Comparison of ENCODE assay signal across 7 mouse cellular contexts in the genomic region with DNA sequence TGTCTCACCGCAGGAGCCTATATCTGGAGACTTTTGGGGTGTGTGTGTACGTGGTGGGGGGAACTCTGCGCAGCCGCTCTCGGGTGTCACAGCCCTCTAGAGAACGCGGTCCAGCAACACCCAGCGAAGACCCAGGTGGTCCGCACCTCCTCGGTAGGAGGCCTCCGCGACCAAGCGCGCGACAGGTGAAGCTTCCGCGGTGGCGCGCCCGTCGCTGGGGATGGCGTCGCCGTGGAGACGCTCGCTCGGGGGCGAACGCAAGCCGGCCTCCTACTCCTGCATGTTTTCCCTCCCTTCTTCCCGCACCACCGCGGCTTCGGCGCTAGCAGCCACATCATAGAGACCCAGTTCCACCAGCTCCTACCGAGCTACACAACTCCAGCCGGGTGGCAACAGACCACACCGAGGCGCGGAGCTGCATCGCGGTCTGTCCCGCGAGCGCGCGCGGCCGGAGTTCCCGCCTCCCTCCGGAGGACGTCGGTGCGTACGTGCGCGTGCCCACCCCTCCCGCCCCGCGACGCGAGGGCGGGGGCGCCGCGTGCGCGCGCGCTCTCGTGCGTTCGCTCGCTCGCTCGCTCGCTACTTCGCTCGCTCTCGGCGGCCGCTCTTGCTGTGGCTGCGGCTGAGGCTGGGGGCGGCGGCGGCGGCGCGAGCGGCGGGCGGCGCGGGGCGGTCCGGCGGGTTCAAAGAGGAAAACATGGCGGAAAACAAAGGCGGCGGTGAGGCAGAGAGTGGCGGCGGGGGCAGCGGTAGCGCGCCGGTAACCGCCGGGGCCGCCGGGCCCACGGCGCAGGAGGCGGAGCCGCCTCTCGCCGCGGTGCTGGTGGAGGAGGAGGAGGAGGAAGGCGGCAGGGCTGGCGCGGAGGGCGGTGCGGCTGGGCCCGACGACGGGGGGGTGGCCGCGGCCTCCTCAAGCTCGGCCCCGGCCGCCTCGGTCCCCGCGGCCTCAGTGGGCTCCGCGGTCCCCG. TPM values are rescaled to one million over a fixed set of nuclear protein-coding genes. Genes with fewer than 3 reads are reported as not detected.
DNase-seq lines count a peak whose midpoint lies in the region; ATAC-seq lines count a peak whose summit lies in the region.

A gene (plus strand): TSS at position 112 of the 968 bp plus-strand sequence.

- no peaks in the 10 kb centered on the region for H3K9me3 ChIP-seq in embryonic facial prominence, embryonic 11.5 days (replicated peaks; ENCODE audit: control insufficient read depth, low read length)
- no peaks in the 10 kb centered on the region for H3K9me3 ChIP-seq in limb, embryonic 11.5 days (ENCODE audit: control insufficient read depth, low read length)
- no peaks in the 10 kb centered on the region for H3K9me3 ChIP-seq in midbrain, embryonic 14.5 days (ENCODE audit: control insufficient read depth, low read length)

- no peaks in the 10 kb centered on the region for H3K36me3 ChIP-seq in embryonic facial prominence, embryonic 11.5 days (replicated peaks; ENCODE audit: control insufficient read depth, insufficient read depth, low read depth, low read length)
- H3K36me3 ChIP-seq in limb, embryonic 11.5 days (ENCODE audit: control insufficient read depth, insufficient read depth, low read length), result no peaks in the 10 kb centered on the region
- H3K36me3 ChIP-seq in midbrain, embryonic 14.5 days (ENCODE audit: control insufficient read depth, insufficient read depth, low read length), result no peaks in the 10 kb centered on the region

- peak within 1 kb of the TSS; percentile 96 for H3K9ac ChIP-seq in embryonic facial prominence, embryonic 11.5 days (replicated peaks; ENCODE audit: low read length)
- peak within 1 kb of the TSS; percentile 92 for H3K9ac ChIP-seq in limb, embryonic 11.5 days (ENCODE audit: low read length)
- peak within 1 kb of the TSS; percentile 99 for H3K9ac ChIP-seq in midbrain, embryonic 14.5 days (replicated peaks; ENCODE audit: low read length)

- H3K27me3 ChIP-seq in embryonic facial prominence, embryonic 11.5 days (ENCODE audit: control insufficient read depth, insufficient read depth, low read length), result no peaks in the 10 kb centered on the region
- H3K27me3 ChIP-seq in limb, embryonic 11.5 days (ENCODE audit: control insufficient read depth, insufficient read depth, low read length), result no peaks in the 10 kb centered on the region
- no peaks in the 10 kb centered on the region for H3K27me3 ChIP-seq in midbrain, embryonic 14.5 days (ENCODE audit: control insufficient read depth, insufficient read depth, low read length)

- under 1% methylated on average over 91 of the region's 136 CpGs for WGBS in embryonic facial prominence, embryonic 11.5 days
- WGBS in limb, embryonic 11.5 days, result under 1% methylated on average over 96 of the region's 136 CpGs
- WGBS in midbrain, embryonic 14.5 days, result under 1% methylated on average over 119 of the region's 136 CpGs

- ATAC-seq in embryonic facial prominence, embryonic 11.5 days (replicated peaks; ENCODE audit: insufficient number of reproducible peaks, low FRiP score, low TSS enrichment, low read depth), result peak; percentile 83
- peak; percentile 84 for ATAC-seq in limb, embryonic 11.5 days (ENCODE audit: insufficient number of reproducible peaks, low FRiP score, low TSS enrichment, low read depth)
- peak; percentile 89 for ATAC-seq in midbrain, embryonic 14.5 days (ENCODE audit: low FRiP score, low TSS enrichment)

- H3K4me2 ChIP-seq in embryonic facial prominence, embryonic 11.5 days (ENCODE audit: low read depth, low read length), result peak within 1 kb of the TSS; percentile 84
- peak within 1 kb of the TSS; percentile 80 for H3K4me2 ChIP-seq in limb, embryonic 11.5 days (ENCODE audit: low read depth, severe bottlenecking)
- H3K4me2 ChIP-seq in midbrain, embryonic 14.5 days (ENCODE audit: low read length), result peak within 1 kb of the TSS; percentile 84

- H3K4me3 ChIP-seq in embryonic facial prominence, embryonic 11.5 days (ENCODE audit: low read depth, low read length), result peak within 1 kb of the TSS; percentile 100
- H3K4me3 ChIP-seq in limb, embryonic 11.5 days (ENCODE audit: low read depth, low read length), result peak within 1 kb of the TSS; percentile 99
- H3K4me3 ChIP-seq in midbrain, embryonic 14.5 days (replicated peaks; ENCODE audit: low read depth, low read length), result peak within 1 kb of the TSS; percentile 90

- peak; percentile 95 for DNase-seq in adrenal gland, postnatal 14 days
- DNase-seq in embryonic facial prominence, embryonic 11.5 days (ENCODE audit: low spot score), result peak; percentile 94
- peak; percentile 99 for DNase-seq in heart, adult 11 months
- peak; percentile 90 for DNase-seq in kidney, adult 18-20 months
- DNase-seq in limb, embryonic 11.5 days (ENCODE audit: low spot score), result peak; percentile 94
- DNase-seq in midbrain, embryonic 14.5 days, result peak; percentile 99
- peak; percentile 81 to 90 for DNase-seq in spleen, adult 18-20 months

- peaks cover 2% of the 10 kb centered on the region; the same call in 1 of the 2 replicates for H3K4me1 ChIP-seq in embryonic facial prominence, embryonic 11.5 days (ENCODE audit: control insufficient read depth, insufficient read depth, low read length)
- H3K4me1 ChIP-seq in limb, embryonic 11.5 days (ENCODE audit: control insufficient read depth, insufficient read depth, low read length), result peaks cover 11% of the 10 kb centered on the region; the same call in 1 of the 2 replicates
- peaks cover 7% of the 10 kb centered on the region for H3K4me1 ChIP-seq in midbrain, embryonic 14.5 days (ENCODE audit: control insufficient read depth, insufficient read depth, low read length)

- H3K27ac ChIP-seq in embryonic facial prominence, embryonic 11.5 days (replicated peaks; ENCODE audit: low read depth, low read length), result peak within 1 kb of the TSS; percentile 95
- H3K27ac ChIP-seq in limb, embryonic 11.5 days (replicated peaks; ENCODE audit: low read depth, low read length), result peak within 1 kb of the TSS; percentile 93
- peak within 1 kb of the TSS; percentile 96 for H3K27ac ChIP-seq in midbrain, embryonic 14.5 days (replicated peaks; ENCODE audit: low read depth, low read length)

RNA-seq across cellular contexts. Expression of the gene that starts here (rescaled TPM):
- 32.6 and 33.5 TPM in 2 replicates for total RNA-seq in adrenal gland, postnatal 14 days (2021)
- polyA plus RNA-seq in embryonic facial prominence, embryonic 11.5 days (2014; fragmentation: Nextera tagmentation; extraction: Ambion mirVana), result 19.3 and 25.2 TPM in 2 replicates
- polyA plus RNA-seq in limb, embryonic 11.5 days (2014; fragmentation: Nextera tagmentation; extraction: Ambion mirVana), result 27.5 and 33.7 TPM in 2 replicates
- 31.3 and 39.0 TPM in 2 replicates for polyA plus RNA-seq in midbrain, embryonic 14.5 days (2014; fragmentation: Nextera tagmentation; extraction: Ambion mirVana)

Comparison
In these comparisons a context has a peak if more than half of its experiments do, and no peak if none do; other contexts are left out.
1. Peak in every context shown above with its lines: DNase-seq, ATAC-seq, H3K4me3 ChIP-seq and H3K27ac ChIP-seq.